22 mouse cellular contexts compared by ENCODE assay signal in genomic region chr4:111483499-111483898, GRCm38 (mm10).
DNase-seq lines count a peak whose midpoint lies in the region; ATAC-seq and TF ChIP-seq lines count a peak whose summit lies in the region.
"Had no signal": no experiment of that assay in that cellular context is flagged by ENCODE, and none has a peak within 500 bp of the region (broad histone marks: within the 10 kb centered on the region; RNA-seq: fewer than 3 reads in every experiment).

No protein-coding gene starts in this region.

- no peak overlapping the region for H3K4me3 ChIP-seq in stomach, embryonic 16.5 days (replicated peaks; ENCODE audit: low read length)
- no peak overlapping the region for H3K4me3 ChIP-seq in stomach, postnatal 0 days (ENCODE audit: low read depth, low read length)
- H3K4me3 ChIP-seq in intestine, postnatal 0 days (ENCODE audit: low read depth, low read length): no peak overlapping the region
- H3K4me3 ChIP-seq: embryonic facial prominence, embryonic 10.5 days; embryonic facial prominence, embryonic 12.5 days; forebrain, embryonic 13.5 days; forebrain, embryonic 15.5 days had no signal

- H3K36me3 ChIP-seq in stomach, embryonic 16.5 days (ENCODE audit: control insufficient read depth, insufficient read depth, low read length): no peaks in the 10 kb centered on the region
- H3K36me3 ChIP-seq in stomach, postnatal 0 days (ENCODE audit: control insufficient read depth, insufficient read depth, low read length): no peaks in the 10 kb centered on the region
- no peaks in the 10 kb centered on the region for H3K36me3 ChIP-seq in intestine, postnatal 0 days (ENCODE audit: control insufficient read depth, insufficient read depth)
- H3K36me3 ChIP-seq: embryonic facial prominence, embryonic 10.5 days; embryonic facial prominence, embryonic 12.5 days; forebrain, embryonic 15.5 days; G1E had no signal

- no peak for DNase-seq in stomach, postnatal 0 days (ENCODE audit: low spot score)
- no peak for DNase-seq in gastrocnemius, adult 18-20 months (ENCODE audit: low spot score)
- DNase-seq in left cerebral cortex, postnatal 10 days (ENCODE audit: extremely low spot score in 1 of 2, low spot score in 2 of 2): no peak
- DNase-seq: adrenal gland, adult 8-10 months; adrenal gland, postnatal 14 days; adrenal gland, postnatal 36 days; B cell, adult 2 months; cerebellum, adult 11-12 months; cerebellum, adult 2 months; cerebellum, adult 9-10 months; cerebellum, postnatal 10 days; cerebellum, postnatal 25 days had no signal

- no peak overlapping the region for H3K9ac ChIP-seq in stomach, embryonic 16.5 days (ENCODE audit: low read length)
- H3K9ac ChIP-seq in stomach, postnatal 0 days (ENCODE audit: low read length): no peak overlapping the region
- H3K9ac ChIP-seq in intestine, postnatal 0 days (ENCODE audit: low read depth, low read length): no peak overlapping the region
- H3K9ac ChIP-seq: embryonic facial prominence, embryonic 12.5 days; forebrain, embryonic 13.5 days; forebrain, embryonic 15.5 days had no signal

- peak; percentile 31; the same call in 1 of the 2 replicates for ATAC-seq in stomach, embryonic 16.5 days (ENCODE audit: insufficient read depth, low FRiP score)
- no peak for ATAC-seq in stomach, postnatal 0 days (ENCODE audit: low FRiP score, low TSS enrichment)
- peak; percentile 81 for ATAC-seq in intestine, postnatal 0 days
- ATAC-seq: activated CD4-positive, CD25-positive, alpha-beta regulatory T cell, adult 4 months; CD4-positive, CD25-positive, alpha-beta regulatory T cell, adult 4 months; forebrain, embryonic 13.5 days; forebrain, embryonic 15.5 days; Patski had no signal

- H3K4me1 ChIP-seq in stomach, embryonic 16.5 days (ENCODE audit: control insufficient read depth, insufficient read depth, low read length): peaks cover 6% of the 10 kb centered on the region
- H3K4me1 ChIP-seq in stomach, postnatal 0 days (replicated peaks; ENCODE audit: control insufficient read depth, insufficient read depth): no peaks in the 10 kb centered on the region
- no peaks in the 10 kb centered on the region for H3K4me1 ChIP-seq in intestine, postnatal 0 days (replicated peaks; ENCODE audit: control insufficient read depth, insufficient read depth, low read length)
- H3K4me1 ChIP-seq: forebrain, embryonic 15.5 days had no signal

- no peak for TF ChIP-seq EP300 in stomach, postnatal 0 days (optimal IDR thresholded peaks at IDR 0.05)

- no peak overlapping the region for H3K27ac ChIP-seq in stomach, embryonic 16.5 days (ENCODE audit: low read length)
- no peak overlapping the region for H3K27ac ChIP-seq in stomach, postnatal 0 days (replicated peaks)
- H3K27ac ChIP-seq in intestine, postnatal 0 days (ENCODE audit: low read depth, low read length): no peak overlapping the region
- H3K27ac ChIP-seq: embryonic facial prominence, embryonic 10.5 days; embryonic facial prominence, embryonic 12.5 days; forebrain, embryonic 13.5 days; forebrain, embryonic 15.5 days had no signal

- intact Hi-C loops in left cerebral cortex, postnatal 10 days (cut with DNase I): no loop called here

- WGBS in stomach, embryonic 16.5 days: 65% methylated on average over 5 of the region's 5 CpGs
- 72% methylated on average over 5 of the region's 5 CpGs for WGBS in stomach, postnatal 0 days
- WGBS in intestine, postnatal 0 days: 52% methylated on average over 5 of the region's 5 CpGs

- no peak overlapping the region for H3K4me2 ChIP-seq in stomach, embryonic 16.5 days (ENCODE audit: low read depth, low read length)
- no peak overlapping the region for H3K4me2 ChIP-seq in stomach, postnatal 0 days (replicated peaks; ENCODE audit: low read depth)
- no peak overlapping the region for H3K4me2 ChIP-seq in intestine, postnatal 0 days (replicated peaks; ENCODE audit: low read depth)
- H3K4me2 ChIP-seq: embryonic facial prominence, embryonic 12.5 days; forebrain, embryonic 13.5 days; forebrain, embryonic 15.5 days had no signal

- H3K27me3 ChIP-seq in stomach, embryonic 16.5 days (ENCODE audit: control insufficient read depth, insufficient read depth, low read length): no peaks in the 10 kb centered on the region
- H3K27me3 ChIP-seq in stomach, postnatal 0 days (ENCODE audit: control insufficient read depth, insufficient read depth, low read length): no peaks in the 10 kb centered on the region
- H3K27me3 ChIP-seq in intestine, postnatal 0 days (replicated peaks; ENCODE audit: control insufficient read depth, insufficient read depth, low read length): no peaks in the 10 kb centered on the region
- H3K27me3 ChIP-seq: embryonic facial prominence, embryonic 12.5 days; forebrain, embryonic 15.5 days; Patski had no signal

- no peak for TF ChIP-seq CTCF in stomach, postnatal 0 days (IDR thresholded peaks at IDR 0.05; ENCODE audit: low read depth)
- no peak for TF ChIP-seq CTCF in intestine, postnatal 0 days (IDR thresholded peaks at IDR 0.05; ENCODE audit: low read depth)

- H3K9me3 ChIP-seq in stomach, embryonic 16.5 days (replicated peaks; ENCODE audit: control insufficient read depth, low read length): no peaks in the 10 kb centered on the region
- no peaks in the 10 kb centered on the region for H3K9me3 ChIP-seq in stomach, postnatal 0 days (ENCODE audit: control insufficient read depth, low read length)
- no peaks in the 10 kb centered on the region for H3K9me3 ChIP-seq in intestine, postnatal 0 days (ENCODE audit: control insufficient read depth)
- H3K9me3 ChIP-seq: embryonic facial prominence, embryonic 10.5 days; embryonic facial prominence, embryonic 12.5 days; forebrain, embryonic 13.5 days; forebrain, embryonic 15.5 days had no signal
